Mouse (Mus musculus) limb, embryonic 14.5 days (tissue): ENCODE results near the gene Rxra. TPM values are rescaled to one million over a fixed set of nuclear protein-coding genes. Genes with fewer than 3 reads are reported as not detected.

ENCODE experiments used
- ATAC-seq: fragments of 200-750 bp; cut with Nextera tagmentation; 2 replicates; pipeline ENCODE4 v1.8.0; 2017; ENCODE audit warnings: low read depth, moderate number of reproducible peaks, moderate TSS enrichment; ENCODE audit not compliant: low FRiP score
- DNase-seq: peaks from one replicate; pipeline ENCODE4 v3.0.0-alpha.2; 2015; ENCODE audit warnings: low spot score
- H3K27ac ChIP-seq: fragments of 300-500 bp; sonication (generic); replicated peaks from 2 replicates; pipeline ENCODE4 v1.5.1; 2014; ENCODE audit warnings: low read depth, mild to moderate bottlenecking, low read length, moderate library complexity, mixed read lengths
- H3K27me3 ChIP-seq: fragments of 300-500 bp; sonication (generic); 2 replicates; pipeline ENCODE4 v1.6.1; 2014; ENCODE audit warnings: low read length, mixed read lengths; ENCODE audit not compliant: control insufficient read depth, insufficient read depth
- H3K36me3 ChIP-seq: fragments of 300-500 bp; sonication (generic); 2 replicates; pipeline ENCODE4 v1.6.1; 2014; ENCODE audit warnings: mild to moderate bottlenecking, low read length, moderate library complexity, mixed read lengths; ENCODE audit not compliant: control insufficient read depth, insufficient read depth
- H3K4me1 ChIP-seq: fragments of 300-500 bp; sonication (generic); 2 replicates; pipeline ENCODE4 v1.6.1; 2014; ENCODE audit warnings: antibody characterized with exemption, low read length, mixed read lengths; ENCODE audit not compliant: control insufficient read depth, insufficient read depth
- H3K4me2 ChIP-seq: fragments of 300-500 bp; sonication (generic); replicated peaks from 2 replicates; pipeline ENCODE4 v1.6.1; 2014; ENCODE audit warnings: low read depth, mild to moderate bottlenecking, low read length, moderate library complexity; ENCODE audit not compliant: severe bottlenecking
- H3K4me3 ChIP-seq: fragments of 300-500 bp; sonication (generic); replicated peaks from 2 replicates; pipeline ENCODE4 v1.5.1; 2014; ENCODE audit warnings: low read length
- H3K9ac ChIP-seq: fragments of 300-500 bp; sonication (generic); 2 replicates; pipeline ENCODE4 v1.6.1; 2014; ENCODE audit warnings: mild to moderate bottlenecking, low read depth, low read length, moderate library complexity; ENCODE audit not compliant: severe bottlenecking
- H3K9me3 ChIP-seq: fragments of 300-500 bp; sonication (generic); 2 replicates; pipeline ENCODE4 v1.6.1; 2016; ENCODE audit warnings: low read length; ENCODE audit not compliant: control insufficient read depth
- POLR2A ChIP-seq: fragments of 200-500 bp; IDR thresholded peaks from 2 replicates; pipeline ENCODE4 v1.8.0; 2012; ENCODE audit warnings: inconsistent platforms, mild to moderate bottlenecking, moderate library complexity, borderline replicate concordance; ENCODE audit not compliant: insufficient read depth, insufficient read length; ENCODE audit errors: extremely low read depth
- WGBS: fragments of 180-500 bp; shearing (Covaris S2); extraction: QIAGEN DNeasy Blood & Tissue Kit; methylation state at CpG from one replicate; pipeline ENCODE4 v1.1.7; 2014; 5-methylcytosine and 5-hydroxymethylcytosine counted together
- polyA plus RNA-seq, 2 experiments: library from polyadenylated mRNA; depleted of rRNA in 1 of 2; stranded (reverse) in 1 of 2; unstranded in 1 of 2; fragments of >200 nt; fragmentation: Nextera tagmentation in 1 of 2; extraction: Ambion mirVana in 1 of 2; gene quantifications; 2 replicates each; pipeline versions ENCODE4 v1.2.1 to v1.2.3; 2012 to 2014

Gene Rxra
- polyA plus RNA-seq, 2 experiments = 13.8 to 56.8 TPM

DNA sequence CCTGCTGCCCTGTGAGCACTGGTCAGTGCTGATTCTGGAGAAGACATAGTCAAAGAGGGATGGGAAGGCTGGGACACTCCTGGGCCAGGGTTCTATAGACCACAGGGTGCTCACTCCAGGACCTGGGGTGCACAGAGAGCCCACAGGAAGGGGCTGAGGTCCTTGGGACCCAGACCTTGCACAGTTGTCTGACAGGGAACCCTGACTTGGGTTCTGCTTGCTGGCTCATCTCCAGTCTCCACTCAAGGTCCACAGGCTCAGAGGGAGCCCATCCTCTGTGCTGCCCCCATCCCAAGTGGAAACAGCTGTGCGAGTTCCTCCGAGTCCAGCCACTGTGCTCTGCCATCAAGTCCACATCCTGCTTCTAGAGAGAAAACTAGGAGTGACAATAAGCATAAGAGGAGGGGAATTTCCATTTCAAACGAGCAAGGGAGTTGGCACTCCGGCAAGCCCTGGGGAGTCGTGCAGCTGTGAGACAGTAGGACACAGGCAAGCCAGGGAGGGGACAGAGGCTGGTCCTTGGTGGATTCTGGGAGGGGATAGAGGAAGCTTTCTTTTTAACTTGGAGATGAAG is 31.6 kb upstream of the Rxra start:
- ATAC-seq = no peak
- Histone ChIP-seq H3K4me1 (peaks cover 11% of the 10 kb centered on the region), H3K9me3 (no peaks in the 10 kb centered on the region), H3K4me2 (no peak overlapping the region), H3K9ac (no peak overlapping the region), H3K36me3 (no peaks in the 10 kb centered on the region), H3K27ac (no peak overlapping the region), H3K27me3 (no peaks in the 10 kb centered on the region), H3K4me3 (no peak overlapping the region)
- no peak for TF ChIP-seq POLR2A
- 32% methylated on average over 5 of the region's 5 CpGs for WGBS
- DNase-seq = no peak

GRCm38 (mm10) chr2:27645471-27645870 is 30.8 kb upstream of the Rxra start:
- H3K4me1 ChIP-seq = peaks cover 17% of the 10 kb centered on the region
- no peaks in the 10 kb centered on the region for H3K36me3 ChIP-seq
- 0 out of 2 replicates have a peak overlapping the region, but pooled peaks have one; percentile 19 for H3K27ac ChIP-seq
- 39% methylated on average over 3 of the region's 3 CpGs for WGBS
- H3K4me3 ChIP-seq = no peak overlapping the region
- no peak for DNase-seq
- no peaks in the 10 kb centered on the region for H3K27me3 ChIP-seq
- ATAC-seq = no peak
- no peak overlapping the region for H3K9ac ChIP-seq
- no peaks in the 10 kb centered on the region for H3K9me3 ChIP-seq
- H3K4me2 ChIP-seq = no peak overlapping the region
- no peak for TF ChIP-seq POLR2A

- H3K4me1 ChIP-seq = peaks cover 7% of the 10 kb centered on the region
- no peak overlapping the region for H3K4me3 ChIP-seq
- peak overlapping the region; percentile 71; the same call in 1 of the 2 replicates for H3K27ac ChIP-seq
- no peaks in the 10 kb centered on the region for H3K27me3 ChIP-seq
- no peak for TF ChIP-seq POLR2A
- no peak overlapping the region for H3K9ac ChIP-seq
- no peaks in the 10 kb centered on the region for H3K9me3 ChIP-seq
- peak; percentile 87 for ATAC-seq
- H3K4me2 ChIP-seq = no peak overlapping the region
- peak; percentile 48 for DNase-seq
- no peaks in the 10 kb centered on the region for H3K36me3 ChIP-seq
- WGBS = 27% methylated on average over 7 of the region's 8 CpGs
Observed at GRCm38 (mm10) chr2:27649862-27650661, 26.2 kb upstream of the Rxra start.

GRCm38 (mm10) chr2:27650991-27651390 is 25.2 kb upstream of the Rxra start:
- Histone ChIP-seq H3K36me3 (no peaks in the 10 kb centered on the region), H3K9ac (no peak overlapping the region), H3K4me2 (no peak overlapping the region), H3K4me3 (no peak overlapping the region), H3K9me3 (no peaks in the 10 kb centered on the region), H3K4me1 (peaks cover 7% of the 10 kb centered on the region), H3K27me3 (no peaks in the 10 kb centered on the region), H3K27ac (no peak overlapping the region)
- DNase-seq = no peak
- no peak for TF ChIP-seq POLR2A
- ATAC-seq = no peak

GRCm38 (mm10) chr2:27653496-27654030 is 22.7 kb upstream of the Rxra start:
- ATAC-seq = no peak
- Histone ChIP-seq H3K4me1 (peaks cover 7% of the 10 kb centered on the region), H3K27ac (no peak overlapping the region), H3K36me3 (no peaks in the 10 kb centered on the region), H3K9me3 (no peaks in the 10 kb centered on the region), H3K9ac (no peak overlapping the region), H3K4me2 (no peak overlapping the region), H3K27me3 (no peaks in the 10 kb centered on the region), H3K4me3 (no peak overlapping the region)
- DNase-seq = no peak
- 83% methylated on average over 4 of the region's 5 CpGs for WGBS
- no peak for TF ChIP-seq POLR2A
